Mouse (Mus musculus) heart, adult 2 months (tissue): ENCODE results near the gene Atp11a. TPM values are rescaled to one million over a fixed set of nuclear protein-coding genes. Genes with fewer than 3 reads are reported as not detected.

Experiments used
- DNase-seq, 2 experiments: peaks; one replicate each; pipeline ENCODE4 v3.0.0; 2021
- H3K27ac ChIP-seq: fragments of 200-600 bp; 2 replicates; pipeline ENCODE4 v1.8.1; 2022
- H3K27me3 ChIP-seq: fragments of 200-500 bp; 2 replicates; pipeline ENCODE4 v1.6.1; 2012; ENCODE audit warnings: mild to moderate bottlenecking, low read length, inconsistent platforms, mixed read lengths; ENCODE audit not compliant: control insufficient read depth, insufficient read depth
- H3K36me3 ChIP-seq: fragments of 200-500 bp; 2 replicates; pipeline ENCODE4 v1.6.1; 2012; ENCODE audit warnings: low read length, inconsistent platforms; ENCODE audit not compliant: control insufficient read depth, insufficient read depth
- H3K4me1 ChIP-seq: fragments of 200-500 bp; 2 replicates; pipeline ENCODE4 v1.6.1; 2011; ENCODE audit warnings: low read length; ENCODE audit not compliant: control insufficient read depth, insufficient read depth
- H3K4me3 ChIP-seq: fragments of 200-600 bp; 2 replicates; pipeline ENCODE4 v1.8.1; 2022
- H3K79me2 ChIP-seq: fragments of 200-500 bp; replicated peaks from 2 replicates; pipeline ENCODE4 v1.6.1; 2012; ENCODE audit warnings: mild to moderate bottlenecking, inconsistent platforms, low read length, moderate library complexity, mixed read lengths; ENCODE audit not compliant: control insufficient read depth, insufficient read depth
- H3K9ac ChIP-seq: fragments of 200-500 bp; 2 replicates; pipeline ENCODE4 v1.6.1; 2012; ENCODE audit warnings: low read depth, mild to moderate bottlenecking, control low read depth, inconsistent platforms, low read length, mixed read lengths
- CTCF ChIP-seq: fragments of 200-600 bp; IDR thresholded peaks from 2 replicates; pipeline ENCODE4 v1.8.1; 2022; ENCODE audit warnings: antibody characterized with exemption, mild to moderate bottlenecking, moderate library complexity
- EP300 ChIP-seq: fragments of 200-500 bp; IDR thresholded peaks from 2 replicates; pipeline ENCODE4 v1.6.1; 2011; ENCODE audit warnings: low read depth, low read length, control low read depth; ENCODE audit not compliant: insufficient read depth
- POLR2A ChIP-seq: fragments of 200-500 bp; IDR thresholded peaks from 2 replicates; pipeline ENCODE4 v1.6.1; 2011; ENCODE audit warnings: mild to moderate bottlenecking, low read depth, low read length, control low read depth; ENCODE audit not compliant: insufficient read depth
- WGBS: fragments of 180-500 bp; shearing (Covaris S2); methylation state at CpG from one replicate; pipeline ENCODE4 v1.1.7; 2018; 5-methylcytosine and 5-hydroxymethylcytosine counted together
- intact Hi-C: fragments of 180-260 bp; cut with DNase I; formaldehyde crosslinking; loops from one replicate; pipeline ENCODE4 v1.15.1; 2025
- polyA plus RNA-seq: library from polyadenylated mRNA; depleted of rRNA; stranded (reverse); fragments of >200 nt; gene quantifications from 2 replicates; pipeline ENCODE4 v1.2.3, GENCODE M21; 2012; rRNA removed
- total RNA-seq, 2 experiments: library from RNA; stranded (reverse); gene quantifications; 2 replicates each; pipeline ENCODE4 v1.2.3; 2021

Gene Atp11a
- total and polyA plus RNA-seq, 3 experiments: 56.0 to 80.1 (median 79.5) TPM

- no peak for TF ChIP-seq EP300
- no peak for TF ChIP-seq POLR2A
- Histone ChIP-seq H3K9ac (no peak overlapping the region), H3K36me3 (no peaks in the 10 kb centered on the region), H3K4me1 (peaks cover 7% of the 10 kb centered on the region), H3K27ac (no peak overlapping the region), H3K4me3 (no peak overlapping the region), H3K27me3 (no peaks in the 10 kb centered on the region), H3K79me2 (no peaks in the 10 kb centered on the region)
- no peak for DNase-seq
- intact Hi-C loops: no loop called here
- 80% methylated on average over 16 of the region's 16 CpGs for WGBS
Measured at GRCm38 (mm10) chr8:12916156-12916900, 159.5 kb downstream of the Atp11a start.

- Histone ChIP-seq H3K27me3 (no peaks in the 10 kb centered on the region), H3K79me2 (no peaks in the 10 kb centered on the region), H3K4me1 (peaks cover 7% of the 10 kb centered on the region), H3K27ac (no peak overlapping the region), H3K9ac (no peak overlapping the region), H3K4me3 (no peak overlapping the region), H3K36me3 (no peaks in the 10 kb centered on the region)
- TF ChIP-seq CTCF (no peak), POLR2A (no peak), EP300 (no peak)
- no peak for DNase-seq
- WGBS: 37% methylated on average over 3 of the region's 3 CpGs
- intact Hi-C loops: no loop called here
Measured at GRCm38 (mm10) chr8:12917029-12917428, 160.2 kb downstream of the Atp11a start.

DNA sequence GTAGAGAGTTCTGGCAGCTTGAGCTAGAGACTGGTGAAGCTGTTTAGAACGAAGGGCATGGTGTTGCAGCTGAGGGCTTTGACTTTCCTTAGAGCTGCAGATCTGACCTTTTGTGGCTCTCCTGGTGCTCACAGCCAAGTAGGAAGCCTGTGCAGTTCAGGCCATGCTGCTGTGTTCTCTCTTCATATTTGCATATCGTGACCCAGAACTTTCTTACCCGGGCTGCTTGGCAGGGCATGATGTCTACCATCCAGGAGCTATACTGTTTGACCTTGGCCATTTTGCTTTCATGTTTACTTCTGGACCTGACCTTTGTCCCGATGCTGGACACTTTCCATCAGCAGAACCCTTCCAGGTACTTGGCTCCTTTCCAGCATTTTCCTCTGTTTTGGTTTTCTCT, 161.0 kb downstream of the Atp11a start:
- DNase-seq: no peak
- intact Hi-C loops: no loop called here
- no peak overlapping the region for H3K4me3 ChIP-seq
- H3K9ac ChIP-seq: no peak overlapping the region
- TF ChIP-seq POLR2A: no peak
- no peak for TF ChIP-seq CTCF
- TF ChIP-seq EP300: no peak
- H3K79me2 ChIP-seq: no peaks in the 10 kb centered on the region
- WGBS: 62% methylated on average over 4 of the region's 4 CpGs
- H3K4me1 ChIP-seq: peaks cover 7% of the 10 kb centered on the region
- no peaks in the 10 kb centered on the region for H3K36me3 ChIP-seq
- H3K27me3 ChIP-seq: no peaks in the 10 kb centered on the region
- no peak overlapping the region for H3K27ac ChIP-seq

Other genes starting within 250 kb of the Atp11a start
- not detected for gene Spaca7, start 184.0 kb upstream of the Atp11a start, total RNA-seq
- gene Spaca7, start 184.0 kb upstream of the Atp11a start, polyA plus RNA-seq: not detected in 2 replicates
- gene Tubgcp3, start 84.8 kb upstream of the Atp11a start, total RNA-seq: 10 to 100 TPM; 13.1 to 14.0 TPM
- 20.2 and 34.4 TPM in 2 replicates for gene Tubgcp3, start 84.8 kb upstream of the Atp11a start, polyA plus RNA-seq
- gene Mcf2l, start 116.8 kb downstream of the Atp11a start, total RNA-seq: 100 to 1,000 TPM in 1 of 2 experiments, 10 to 100 TPM in 1; 58.4 to 104 TPM
- gene Mcf2l, start 116.8 kb downstream of the Atp11a start, polyA plus RNA-seq: 30.3 and 40.2 TPM in 2 replicates